Mouse (Mus musculus) liver, adult (tissue): ENCODE data around the gene Emilin3.

Experiments used
- GATA4 ChIP-seq: IDR thresholded peaks from 2 replicates; pipeline ENCODE4 v1.6.1; 2014; ENCODE audit warnings: mild to moderate bottlenecking, low read length; ENCODE audit not compliant: insufficient replicate concordance

Emilin3 gene

GRCm38 (mm10) chr2:160912231-160912671, at the start of gene Emilin3:
Emilin3 (minus strand) TSS chr2:160912328.
- TF ChIP-seq GATA4 = no peak

GRCm38 (mm10) chr2:160960956-160961646, 49.0 kb upstream of the Emilin3 start:
- no peak for TF ChIP-seq GATA4

DNA sequence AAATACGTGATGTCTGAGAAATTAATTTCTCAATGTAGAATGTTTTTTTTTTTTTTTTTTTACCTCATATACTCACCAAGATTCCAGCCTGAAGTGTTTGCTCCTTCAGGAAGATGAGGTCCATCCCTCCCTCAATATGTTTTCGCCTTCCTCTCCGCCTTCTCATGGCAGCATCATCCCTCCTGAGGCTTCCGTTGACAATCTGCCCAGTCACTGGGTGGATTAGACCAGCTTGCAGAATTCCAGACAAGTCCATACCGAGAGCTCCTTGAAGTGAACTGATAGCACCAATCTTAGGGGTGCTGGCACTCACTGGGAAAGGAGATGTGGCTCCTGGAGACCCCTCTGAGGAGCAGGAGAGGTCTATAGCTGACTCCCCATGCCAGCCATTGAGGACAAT, 47.8 kb upstream of the Emilin3 start:
- no peak for TF ChIP-seq GATA4

DNA sequence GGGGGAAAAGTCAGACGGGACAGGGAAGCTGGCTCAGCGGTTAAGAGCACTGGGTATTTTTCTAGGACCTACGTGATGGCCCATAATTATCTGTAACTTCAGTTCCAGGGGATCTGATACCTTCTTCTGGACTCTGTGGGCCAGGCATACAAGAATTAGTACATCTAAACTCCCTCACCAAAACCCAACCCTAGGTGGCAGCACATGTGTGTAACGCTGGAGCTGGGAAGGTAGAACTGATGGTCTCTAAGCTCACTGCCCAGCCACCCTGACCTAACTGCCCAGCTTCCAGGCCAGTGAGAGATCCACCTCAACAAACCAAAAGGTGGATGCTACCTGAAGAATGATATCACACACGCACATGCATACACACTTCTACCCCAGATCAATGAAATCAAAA, 46.6 kb upstream of the Emilin3 start:
- TF ChIP-seq GATA4 = no peak

- no peak for TF ChIP-seq GATA4
Observed at GRCm38 (mm10) chr2:160955331-160955730, 43.2 kb upstream of the Emilin3 start.

DNA sequence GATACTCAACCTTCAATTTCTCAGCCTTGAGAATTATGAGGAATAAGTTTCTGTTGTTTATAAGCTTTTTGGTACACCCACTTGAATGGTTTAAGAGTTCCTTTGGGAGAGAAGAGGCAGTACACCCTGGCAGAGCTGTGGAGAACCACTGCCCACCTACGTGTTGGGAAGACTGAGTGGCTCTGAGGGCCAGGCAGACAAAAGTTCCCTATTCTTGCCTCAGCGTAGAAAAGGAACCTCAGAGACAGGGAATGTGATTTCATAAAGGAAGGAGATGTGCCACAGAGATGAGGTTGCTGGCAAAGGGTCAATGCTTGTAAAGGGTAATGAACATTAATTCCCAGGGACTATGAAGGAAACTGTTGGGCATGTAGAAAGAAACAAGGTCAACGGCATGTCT, 42.4 kb upstream of the Emilin3 start:
- no peak for TF ChIP-seq GATA4

DNA sequence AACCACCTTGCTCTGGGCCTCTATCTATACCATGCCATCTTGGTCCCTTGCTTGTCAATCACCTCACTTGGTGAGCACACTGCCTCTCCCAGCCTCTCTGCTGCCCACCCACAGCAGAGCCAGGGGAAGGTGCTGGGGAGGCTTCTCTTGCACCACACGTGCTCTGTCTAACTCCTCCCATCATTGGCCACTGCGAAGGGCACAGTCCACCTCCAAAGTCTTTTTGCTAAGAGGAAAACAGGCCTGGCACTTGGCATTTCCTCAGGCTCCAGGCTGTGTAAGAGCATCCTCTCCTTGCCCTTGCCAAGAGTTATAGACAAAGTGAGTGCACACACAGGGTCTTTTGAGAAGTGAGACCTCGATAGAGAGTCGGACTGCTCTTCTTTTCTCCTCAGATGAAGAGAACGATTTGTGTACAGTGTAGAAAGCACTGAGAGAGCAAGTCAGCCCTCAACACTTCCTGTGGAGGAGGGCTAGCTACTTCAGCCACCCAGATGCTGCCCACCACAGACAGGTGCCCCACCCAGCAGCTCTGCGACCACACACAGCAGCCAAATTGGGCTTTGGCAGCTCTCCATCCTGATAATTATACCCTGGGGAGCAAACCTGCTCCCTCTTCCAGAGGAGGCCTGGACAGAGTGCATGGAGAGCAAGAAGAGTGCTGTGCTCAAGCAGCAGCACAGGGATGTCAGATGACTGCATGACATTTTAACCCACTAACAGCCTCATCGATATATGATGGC, 41.2 kb upstream of the Emilin3 start:
- no peak for TF ChIP-seq GATA4

GRCm38 (mm10) chr2:160951595-160951994, 39.5 kb upstream of the Emilin3 start:
- TF ChIP-seq GATA4 = no peak

DNA sequence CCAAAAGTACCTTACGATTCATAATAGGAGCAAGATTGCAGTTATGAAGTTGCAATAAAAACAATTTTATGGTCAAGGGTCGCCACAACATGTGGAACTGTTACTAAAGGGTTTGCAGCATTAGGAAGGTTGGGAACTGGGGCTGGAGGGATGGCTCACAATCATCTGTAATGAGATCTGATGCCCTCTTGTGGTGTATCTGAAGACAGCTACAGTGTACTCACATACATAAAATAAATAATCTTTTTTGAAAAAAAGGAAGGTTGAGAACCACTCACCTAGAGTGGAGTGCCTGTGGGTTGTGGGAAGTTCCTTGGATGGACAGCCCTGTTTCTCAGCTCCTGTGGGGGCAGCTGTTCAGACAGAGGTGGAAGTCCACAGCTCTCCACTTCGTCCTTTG, 30.3 kb upstream of the Emilin3 start:
- TF ChIP-seq GATA4 = no peak

DNA sequence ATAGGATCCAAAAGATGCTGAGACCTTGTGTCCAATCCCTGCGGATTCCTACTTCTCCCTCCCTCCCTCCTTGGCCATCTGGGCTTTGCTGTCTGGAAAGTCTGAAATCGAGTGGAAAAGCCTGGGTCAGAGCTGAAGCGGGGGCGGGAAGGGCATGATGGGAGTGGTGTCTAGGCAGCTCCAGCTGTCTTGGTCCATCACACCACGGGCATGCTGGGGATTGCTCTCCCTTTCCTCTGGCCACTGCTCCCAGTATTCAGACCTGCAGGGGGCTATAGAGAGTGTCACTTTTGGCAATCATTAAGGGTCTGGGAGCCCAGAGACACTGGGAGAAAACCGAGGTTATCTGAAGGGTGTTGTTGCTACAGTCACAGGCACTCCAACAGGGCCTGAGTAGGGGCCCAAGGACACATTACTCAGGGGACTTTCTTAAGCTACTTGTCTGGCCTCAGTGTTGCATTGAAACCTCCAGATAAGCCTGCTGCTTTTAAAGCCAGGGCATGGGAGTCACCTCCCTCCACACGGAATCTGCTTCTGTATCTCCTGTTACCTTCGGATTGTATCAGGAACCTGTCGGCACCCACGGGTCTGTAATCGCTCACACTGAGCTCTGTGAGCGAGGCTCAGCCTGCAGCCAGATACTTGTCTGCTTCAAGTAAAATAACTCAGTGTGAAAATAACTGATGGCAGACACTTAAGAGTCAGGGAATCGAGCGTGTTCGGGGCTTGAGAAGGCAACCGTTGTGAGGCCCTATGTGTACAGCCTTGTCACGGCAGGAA, 29.0 kb upstream of the Emilin3 start:
- TF ChIP-seq GATA4 = no peak

- TF ChIP-seq GATA4 = no peak
Observed at GRCm38 (mm10) chr2:160934451-160934850, 22.3 kb upstream of the Emilin3 start.

DNA sequence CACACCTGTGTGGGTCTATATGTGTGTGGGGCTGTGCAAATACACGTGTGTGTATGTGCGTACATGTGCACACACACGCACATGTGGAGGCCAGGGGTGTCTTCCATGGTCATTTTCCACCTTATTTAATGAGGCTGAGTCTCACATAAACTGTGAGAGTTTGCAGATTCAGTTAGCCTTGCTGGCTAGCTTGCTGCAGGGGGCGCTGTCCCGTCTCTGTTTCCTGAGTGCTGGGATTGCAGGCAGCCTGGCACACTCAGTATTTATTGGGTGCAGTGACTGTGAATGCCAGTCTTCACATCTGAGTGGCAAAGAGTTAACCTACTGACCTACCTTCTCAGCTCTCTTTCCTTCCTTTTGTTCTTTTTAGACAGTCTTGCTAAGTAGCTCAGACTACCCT, 21.8 kb upstream of the Emilin3 start:
- no peak for TF ChIP-seq GATA4

DNA sequence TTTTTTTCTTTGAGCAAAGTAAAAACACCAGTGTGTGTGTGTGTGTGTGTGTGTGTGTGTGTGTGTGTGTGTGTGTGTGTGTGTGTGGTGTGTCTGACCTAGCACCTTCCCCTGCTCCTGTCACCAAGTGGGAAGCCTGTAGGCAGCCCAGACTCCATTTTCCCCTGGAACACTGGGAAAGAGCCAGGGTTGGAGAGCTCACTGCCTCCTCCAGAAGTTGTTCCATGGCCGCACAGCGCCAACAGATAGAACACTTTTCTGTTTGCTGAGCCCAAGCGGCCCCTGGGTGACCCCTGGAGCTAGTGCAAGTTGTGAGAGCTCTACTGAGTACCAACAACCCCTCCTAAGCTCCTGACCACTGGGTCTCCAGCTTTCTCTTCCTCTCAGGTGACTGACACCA, 20.9 kb upstream of the Emilin3 start:
- TF ChIP-seq GATA4 = no peak

- no peak for TF ChIP-seq GATA4
Observed at GRCm38 (mm10) chr2:160932325-160932724, 20.2 kb upstream of the Emilin3 start.

- no peak for TF ChIP-seq GATA4
Observed at GRCm38 (mm10) chr2:160931378-160931777, 19.2 kb upstream of the Emilin3 start.

- TF ChIP-seq GATA4 = no peak
Observed at GRCm38 (mm10) chr2:160925203-160925602, 13.1 kb upstream of the Emilin3 start.
